Mouse (Mus musculus) liver, postnatal 0 days (tissue): ENCODE results near the gene Cdh12.

ENCODE experiments used
- CTCF ChIP-seq: sonication (generic); IDR thresholded peaks from 2 replicates; pipeline ENCODE4 v1.5.1; 2016; ENCODE audit warnings: antibody characterized with exemption, low read depth
- EP300 ChIP-seq: IDR thresholded peaks from 2 replicates; pipeline ENCODE4 v1.6.1; 2016; ENCODE audit warnings: antibody characterized with exemption, low read depth, mild to moderate bottlenecking

DNA sequence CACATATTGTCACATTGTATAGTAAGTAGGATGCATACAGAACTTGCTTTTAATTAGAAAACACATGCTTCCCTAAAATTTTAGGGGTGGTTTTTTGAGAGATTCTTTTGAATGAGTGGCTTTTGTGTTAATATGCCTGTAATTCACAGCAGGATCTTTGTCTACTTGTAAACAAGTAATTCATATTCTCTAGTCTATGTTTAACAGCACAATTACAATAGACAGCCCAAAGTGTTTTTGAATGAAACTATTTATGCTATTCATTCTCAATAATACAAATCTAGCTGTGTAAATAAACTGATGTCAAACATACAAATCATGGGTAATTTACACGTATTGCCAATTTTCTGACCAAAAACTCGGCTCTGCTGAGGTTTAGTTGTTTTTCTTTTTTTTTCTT is 895.3 kb downstream of the Cdh12 start:
- no peak for TF ChIP-seq CTCF
- no peak for TF ChIP-seq EP300
